Mouse (Mus musculus) intestine, embryonic 14.5 days (tissue): ENCODE results near the gene Cfap157. TPM values are rescaled to one million over a fixed set of nuclear protein-coding genes. Genes with fewer than 3 reads are reported as not detected.

Experiments used
- ATAC-seq: fragments of 200-750 bp; cut with Nextera tagmentation; replicated peaks from 2 replicates; pipeline ENCODE4 v1.8.0; 2017; ENCODE audit warnings: low read depth, moderate number of reproducible peaks, moderate TSS enrichment, moderate library complexity; ENCODE audit not compliant: low FRiP score, low TSS enrichment
- DNase-seq: peaks from one replicate; pipeline ENCODE4 v3.0.0-alpha.2; 2018; ENCODE audit warnings: low spot score
- H3K27ac ChIP-seq: fragments of 300-500 bp; sonication (generic); 2 replicates; pipeline ENCODE4 v1.5.1; 2014; ENCODE audit warnings: low read depth, mild to moderate bottlenecking, control low read depth
- H3K27me3 ChIP-seq: fragments of 300-500 bp; sonication (generic); replicated peaks from 2 replicates; pipeline ENCODE4 v1.6.1; 2014; ENCODE audit warnings: low read length, control low read depth; ENCODE audit not compliant: control insufficient read depth, insufficient read depth
- H3K36me3 ChIP-seq: fragments of 300-500 bp; sonication (generic); 2 replicates; pipeline ENCODE4 v1.6.1; 2014; ENCODE audit warnings: low read length, control low read depth; ENCODE audit not compliant: control insufficient read depth, insufficient read depth
- H3K4me1 ChIP-seq: fragments of 300-500 bp; sonication (generic); replicated peaks from 2 replicates; pipeline ENCODE4 v1.6.1; 2014; ENCODE audit warnings: low read length, control low read depth, mixed read lengths; ENCODE audit not compliant: control insufficient read depth, insufficient read depth
- H3K4me2 ChIP-seq: fragments of 300-500 bp; sonication (generic); 2 replicates; pipeline ENCODE4 v1.6.1; 2014; ENCODE audit warnings: low read length
- H3K4me3 ChIP-seq: fragments of 300-500 bp; sonication (generic); 2 replicates; pipeline ENCODE4 v1.5.1; 2014; ENCODE audit warnings: low read depth, low read length, control low read depth, mixed read lengths
- H3K9ac ChIP-seq: fragments of 300-500 bp; sonication (generic); 2 replicates; pipeline ENCODE4 v1.6.1; 2014; ENCODE audit warnings: mild to moderate bottlenecking, low read length
- H3K9me3 ChIP-seq: fragments of 300-500 bp; sonication (generic); 2 replicates; pipeline ENCODE4 v1.6.1; 2016; ENCODE audit warnings: low read length, control low read depth; ENCODE audit not compliant: control insufficient read depth
- WGBS: fragments of 180-500 bp; shearing (Covaris S2); extraction: QIAGEN DNeasy Blood & Tissue Kit; methylation state at CpG from one replicate; pipeline ENCODE4 v1.1.7; 2014; 5-methylcytosine and 5-hydroxymethylcytosine counted together
- polyA plus RNA-seq: library from polyadenylated mRNA; unstranded; fragments of >200 nt; fragmentation: Nextera tagmentation; extraction: Ambion mirVana; gene quantifications from 2 replicates; pipeline ENCODE4 v1.2.1, GENCODE M21; 2014

The Cfap157 gene
- polyA plus RNA-seq, result 0.31 and 0.65 TPM in 2 replicates

GRCm38 (mm10) chr2:32784048-32784681, at the start of gene Cfap157:
TSS of gene Cfap157 (minus strand) at chr2:32784428.
- no peak within 1 kb of the TSS for H3K27ac ChIP-seq
- 59% methylated on average over 4 of the region's 4 CpGs for WGBS
- no peaks in the 10 kb centered on the region for H3K27me3 ChIP-seq
- no peaks in the 10 kb centered on the region for H3K36me3 ChIP-seq
- no peaks in the 10 kb centered on the region for H3K9me3 ChIP-seq
- no peak for ATAC-seq
- no peak within 1 kb of the TSS for H3K4me2 ChIP-seq
- H3K4me1 ChIP-seq, result no peaks in the 10 kb centered on the region
- H3K4me3 ChIP-seq, result no peak within 1 kb of the TSS
- H3K9ac ChIP-seq, result no peak within 1 kb of the TSS
- no peak for DNase-seq

GRCm38 (mm10) chr2:32828979-32829676, 44.9 kb upstream of the Cfap157 start:
- H3K4me3 ChIP-seq, result no peak overlapping the region
- peaks cover 10% of the 10 kb centered on the region for H3K4me1 ChIP-seq
- no peak overlapping the region for H3K4me2 ChIP-seq
- H3K9ac ChIP-seq, result no peak overlapping the region
- H3K27me3 ChIP-seq, result no peaks in the 10 kb centered on the region
- no peak for DNase-seq
- H3K27ac ChIP-seq, result no peak overlapping the region
- WGBS, result 72% methylated on average over 11 of the region's 11 CpGs
- no peaks in the 10 kb centered on the region for H3K36me3 ChIP-seq
- ATAC-seq, result no peak
- H3K9me3 ChIP-seq, result no peaks in the 10 kb centered on the region

- no peak overlapping the region for H3K4me3 ChIP-seq
- no peaks in the 10 kb centered on the region for H3K9me3 ChIP-seq
- peaks cover 16% of the 10 kb centered on the region for H3K4me1 ChIP-seq
- no peak overlapping the region for H3K27ac ChIP-seq
- no peaks in the 10 kb centered on the region for H3K36me3 ChIP-seq
- 90% methylated on average over 6 of the region's 6 CpGs for WGBS
- DNase-seq (no peak), ATAC-seq (no peak)
- H3K9ac ChIP-seq, result no peak overlapping the region
- no peaks in the 10 kb centered on the region for H3K27me3 ChIP-seq
- no peak overlapping the region for H3K4me2 ChIP-seq
Measured at GRCm38 (mm10) chr2:32825796-32826195, 41.6 kb upstream of the Cfap157 start.

GRCm38 (mm10) chr2:32824778-32825177, 40.5 kb upstream of the Cfap157 start:
- Histone ChIP-seq H3K4me2 (no peak overlapping the region), H3K4me1 (peaks cover 16% of the 10 kb centered on the region), H3K36me3 (0 out of 2 replicates have a peak, but pooled peaks cover under 1% of the 10 kb centered on the region), H3K9me3 (no peaks in the 10 kb centered on the region), H3K27me3 (no peaks in the 10 kb centered on the region), H3K4me3 (no peak overlapping the region), H3K9ac (no peak overlapping the region), H3K27ac (no peak overlapping the region)
- ATAC-seq (no peak), DNase-seq (no peak)
- 81% methylated on average over 1 of the region's 1 CpGs for WGBS

- DNase-seq, result no peak
- peaks cover 16% of the 10 kb centered on the region for H3K4me1 ChIP-seq
- H3K27ac ChIP-seq, result no peak overlapping the region
- no peak overlapping the region for H3K4me3 ChIP-seq
- no peak for ATAC-seq
- WGBS, result 30% methylated on average over 8 of the region's 8 CpGs
- H3K36me3 ChIP-seq, result 0 out of 2 replicates have a peak, but pooled peaks cover 4% of the 10 kb centered on the region
- H3K9ac ChIP-seq, result no peak overlapping the region
- H3K4me2 ChIP-seq, result no peak overlapping the region
- H3K27me3 ChIP-seq, result no peaks in the 10 kb centered on the region
- no peaks in the 10 kb centered on the region for H3K9me3 ChIP-seq
Measured at GRCm38 (mm10) chr2:32824181-32824580, 40.0 kb upstream of the Cfap157 start.

DNA sequence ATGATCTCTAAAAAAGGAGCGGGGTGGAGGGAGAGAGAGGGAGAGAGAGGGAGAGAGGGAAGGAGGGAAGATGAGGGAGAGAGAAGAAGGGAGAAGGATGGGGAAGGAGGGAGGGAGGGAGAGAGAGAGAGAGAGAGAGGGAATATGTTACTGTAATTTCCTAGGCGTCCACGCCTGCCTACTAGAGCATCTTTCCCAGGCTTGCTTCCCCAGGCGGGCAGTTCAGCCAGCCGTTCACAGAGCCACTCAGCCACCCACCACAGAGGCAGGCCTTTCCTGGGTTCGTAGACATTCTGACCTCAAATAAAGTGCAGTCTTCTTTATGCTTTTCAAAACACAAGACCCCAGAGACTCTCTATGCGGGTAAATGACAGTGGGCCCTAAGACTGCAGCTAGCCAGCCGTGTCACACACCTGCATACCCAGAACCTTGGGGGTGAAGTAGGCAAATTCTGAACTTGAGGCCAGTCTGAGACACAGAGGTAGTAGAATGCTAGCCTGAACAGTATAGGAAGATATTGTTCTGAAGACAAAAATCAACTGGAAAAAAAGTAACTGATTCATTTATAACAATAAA, 39.4 kb upstream of the Cfap157 start:
- H3K4me3 ChIP-seq, result no peak overlapping the region
- H3K27ac ChIP-seq, result no peak overlapping the region; the same call in 1 of the 2 replicates
- WGBS, result 54% methylated on average over 8 of the region's 8 CpGs
- no peaks in the 10 kb centered on the region for H3K27me3 ChIP-seq
- H3K4me2 ChIP-seq, result no peak overlapping the region
- no peak overlapping the region for H3K9ac ChIP-seq
- no peaks in the 10 kb centered on the region for H3K9me3 ChIP-seq
- DNase-seq (no peak), ATAC-seq (no peak)
- H3K4me1 ChIP-seq, result peaks cover 16% of the 10 kb centered on the region
- H3K36me3 ChIP-seq, result 0 out of 2 replicates have a peak, but pooled peaks cover 4% of the 10 kb centered on the region

- Histone ChIP-seq H3K4me2 (no peak overlapping the region), H3K27ac (no peak overlapping the region), H3K27me3 (no peaks in the 10 kb centered on the region), H3K9ac (no peak overlapping the region), H3K9me3 (no peaks in the 10 kb centered on the region), H3K4me3 (no peak overlapping the region), H3K36me3 (peaks cover 4% of the 10 kb centered on the region; the same call in 1 of the 2 replicates), H3K4me1 (peaks cover 16% of the 10 kb centered on the region)
- WGBS, result 27% methylated on average over 11 of the region's 11 CpGs
- 0 out of 2 replicates have a peak, but pooled peaks have one; percentile 34 for ATAC-seq
- no peak for DNase-seq
Measured at GRCm38 (mm10) chr2:32823153-32823552, 38.9 kb upstream of the Cfap157 start.

DNA sequence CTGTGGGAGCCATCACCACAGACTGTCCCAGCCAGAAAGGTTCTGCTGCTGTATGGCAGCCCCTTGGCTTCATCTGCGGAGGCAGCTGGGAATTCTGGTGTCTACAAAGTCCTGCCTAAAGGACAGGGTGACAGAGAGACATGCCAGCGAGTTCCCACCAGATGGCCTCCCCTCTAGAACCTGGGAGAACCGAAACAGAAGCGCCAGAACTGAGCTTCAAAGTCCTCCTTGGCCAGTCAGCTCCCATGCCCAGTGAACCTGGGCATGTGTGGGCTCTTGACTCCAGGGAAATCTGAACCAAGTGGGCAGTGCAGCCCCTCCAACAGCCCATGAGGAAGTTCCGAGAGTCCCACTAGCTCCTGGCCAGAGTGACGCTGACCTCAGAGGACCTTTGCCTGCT, 38.4 kb upstream of the Cfap157 start:
- Histone ChIP-seq H3K9me3 (no peaks in the 10 kb centered on the region), H3K4me2 (no peak overlapping the region), H3K9ac (no peak overlapping the region), H3K4me3 (no peak overlapping the region), H3K4me1 (peaks cover 16% of the 10 kb centered on the region), H3K27ac (no peak overlapping the region), H3K36me3 (peaks cover 4% of the 10 kb centered on the region; the same call in 1 of the 2 replicates), H3K27me3 (no peaks in the 10 kb centered on the region)
- ATAC-seq (no peak), DNase-seq (no peak)
- WGBS, result 74% methylated on average over 6 of the region's 6 CpGs
